Mouse (Mus musculus): ENCODE measurements around the gene Irf5. TPM values are rescaled to one million over a fixed set of nuclear protein-coding genes. Genes with fewer than 3 reads are reported as not detected.
"Not testable (repeated sequence)": the region's sequence is repeated elsewhere in the genome, so short reads cannot be mapped to it uniquely, and the experiment has no call there.

The Irf5 gene
- polyA plus RNA-seq, 1 experiment from 2014 or later, result 2.7 TPM

GRCm38 (mm10) chr6:29552526-29552925 is 26.1 kb downstream of the Irf5 start:
- Histone ChIP-seq H3K4me3 (no peak overlapping the region), H3K4me1 (no peaks in the 10 kb centered on the region), H3K27me3 (no peaks in the 10 kb centered on the region), H3K27ac (replicated peaks) (no peak overlapping the region), H3K9me3 (no peaks in the 10 kb centered on the region), H3K9ac (replicated peaks) (no peak overlapping the region), H3K36me3 (peaks cover 83% of the 10 kb centered on the region), H3K4me2 (replicated peaks) (no peak overlapping the region)
- WGBS, result 90% methylated on average over 2 of the region's 2 CpGs
- no peak for ATAC-seq (ENCODE audit: low FRiP score, low read depth)

- Histone ChIP-seq H3K4me1 (no peaks in the 10 kb centered on the region), H3K4me2 (replicated peaks) (no peak overlapping the region), H3K9ac (replicated peaks) (no peak overlapping the region), H3K36me3 (peaks cover 85% of the 10 kb centered on the region), H3K4me3 (no peak overlapping the region), H3K27me3 (no peaks in the 10 kb centered on the region), H3K9me3 (no peaks in the 10 kb centered on the region), H3K27ac (replicated peaks) (no peak overlapping the region)
- WGBS, result 96% methylated on average over 2 of the region's 2 CpGs
- no peak for ATAC-seq (ENCODE audit: low FRiP score, low read depth)
These were observed 30.7 kb downstream of the Irf5 start for GRCm38 (mm10) chr6:29557112-29557511.

DNA sequence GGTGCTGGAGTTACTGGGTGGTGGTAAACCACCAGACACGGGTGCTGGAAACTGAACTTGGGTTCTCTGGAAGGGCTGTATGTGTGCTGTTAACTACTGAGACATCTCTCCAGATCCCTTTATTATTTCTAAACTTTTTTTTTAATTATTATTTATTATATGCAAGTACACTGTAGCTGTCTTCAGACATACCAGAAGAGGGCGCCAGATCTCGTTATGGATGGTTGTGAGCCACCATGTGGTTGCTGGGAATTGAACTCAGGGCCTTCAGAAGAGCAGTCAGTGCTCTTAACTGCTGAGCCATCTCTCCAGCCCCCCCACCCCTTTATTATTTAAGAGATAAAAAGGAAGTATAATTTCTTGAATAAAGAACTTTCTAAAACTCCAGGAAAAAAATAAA is 50.0 kb downstream of the Irf5 start:
- H3K9ac ChIP-seq (replicated peaks); H3K27ac ChIP-seq (replicated peaks); H3K9me3 ChIP-seq; ATAC-seq (ENCODE audit: low FRiP score, low read depth); H3K4me1 ChIP-seq; H3K4me2 ChIP-seq (replicated peaks); H3K27me3 ChIP-seq; H3K4me3 ChIP-seq: not testable (repeated sequence)
- 88% methylated on average over 3 of the region's 3 CpGs for WGBS
- H3K36me3 ChIP-seq, result peaks cover 80% of the 10 kb centered on the region

DNA sequence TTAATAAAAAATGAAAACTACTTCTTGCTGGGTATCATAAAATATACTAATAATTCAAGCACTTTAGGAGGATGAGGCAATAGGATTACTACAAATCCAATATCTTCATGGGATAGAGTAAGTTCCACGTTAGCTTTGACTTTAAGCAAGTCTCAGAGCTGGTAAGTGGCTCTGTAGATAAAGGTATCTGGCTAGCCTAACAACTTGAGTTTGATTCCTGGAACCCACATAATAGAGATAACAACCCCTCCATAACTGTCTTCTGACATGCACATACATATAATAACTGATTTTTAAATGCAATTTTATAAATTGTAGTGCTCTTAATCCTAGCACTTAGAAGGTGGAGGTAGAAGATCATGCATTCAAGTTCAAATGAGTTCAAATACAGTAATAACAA is 54.3 kb downstream of the Irf5 start:
- H3K9me3 ChIP-seq, result no peaks in the 10 kb centered on the region
- no peak for ATAC-seq (ENCODE audit: low FRiP score, low read depth)
- WGBS, result 98% methylated on average over 1 of the region's 1 CpGs
- no peaks in the 10 kb centered on the region for H3K27me3 ChIP-seq
- H3K4me1 ChIP-seq, result no peaks in the 10 kb centered on the region
- H3K4me3 ChIP-seq, result no peak overlapping the region
- H3K4me2 ChIP-seq (replicated peaks), result no peak overlapping the region
- no peak overlapping the region for H3K27ac ChIP-seq (replicated peaks)
- peaks cover 74% of the 10 kb centered on the region for H3K36me3 ChIP-seq
- no peak overlapping the region for H3K9ac ChIP-seq (replicated peaks)

DNA sequence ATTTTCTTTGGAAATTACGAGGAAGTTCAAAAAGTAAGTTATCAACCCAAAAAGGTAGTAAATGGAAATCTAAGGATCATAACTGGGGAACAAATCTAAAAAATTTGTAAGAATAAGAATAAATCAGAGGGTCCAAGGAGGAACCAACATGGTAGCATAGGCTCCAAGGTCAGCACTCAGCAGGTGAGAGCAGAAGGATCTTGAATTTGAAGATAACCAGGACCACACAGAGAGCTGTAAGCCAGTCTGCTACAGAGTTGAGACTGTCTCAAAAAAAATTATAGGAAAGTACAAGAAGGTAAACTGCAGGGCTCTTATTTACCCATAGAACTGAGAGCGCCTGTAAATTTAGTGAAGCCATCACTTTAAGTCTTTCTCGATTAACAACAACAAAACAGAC is 54.8 kb downstream of the Irf5 start:
- no peak for ATAC-seq (ENCODE audit: low FRiP score, low read depth)
- Histone ChIP-seq H3K4me2 (replicated peaks) (no peak overlapping the region), H3K9ac (replicated peaks) (no peak overlapping the region), H3K36me3 (peaks cover 78% of the 10 kb centered on the region), H3K27me3 (no peaks in the 10 kb centered on the region), H3K9me3 (no peaks in the 10 kb centered on the region), H3K4me1 (no peaks in the 10 kb centered on the region), H3K27ac (replicated peaks) (no peak overlapping the region), H3K4me3 (no peak overlapping the region)
- 95% methylated on average over 3 of the region's 3 CpGs for WGBS

Other genes starting within 250 kb of the Irf5 start
- 0.60 and 1.2 TPM in 2 replicates for gene Fam71f2, start 247.0 kb upstream of the Irf5 start, polyA plus RNA-seq (2016; fragmentation: Nextera tagmentation; extraction: Ambion mirVana)
- not detected in 2 replicates for gene Fam71f1, start 207.5 kb upstream of the Irf5 start, polyA plus RNA-seq (2016; fragmentation: Nextera tagmentation; extraction: Ambion mirVana)
- 204 and 225 TPM in 2 replicates for gene Calu, start 178.6 kb upstream of the Irf5 start, polyA plus RNA-seq (2016; fragmentation: Nextera tagmentation; extraction: Ambion mirVana)
- 0.13 and 0.35 TPM in 2 replicates for gene Opn1sw, start 138.2 kb upstream of the Irf5 start, polyA plus RNA-seq (2016; fragmentation: Nextera tagmentation; extraction: Ambion mirVana)
- gene Ccdc136, start 130.3 kb upstream of the Irf5 start, polyA plus RNA-seq (2016; fragmentation: Nextera tagmentation; extraction: Ambion mirVana), result 27.2 and 32.9 TPM in 2 replicates
- 5.4 and 6.3 TPM in 2 replicates for gene Flnc, start 93.4 kb upstream of the Irf5 start, polyA plus RNA-seq (2016; fragmentation: Nextera tagmentation; extraction: Ambion mirVana)
- 210 and 211 TPM in 2 replicates for gene Atp6v1f, start 58.9 kb upstream of the Irf5 start, polyA plus RNA-seq (2016; fragmentation: Nextera tagmentation; extraction: Ambion mirVana)
- gene Atp6v1fnb, start 55.2 kb upstream of the Irf5 start, polyA plus RNA-seq (2016; fragmentation: Nextera tagmentation; extraction: Ambion mirVana), result not detected in 2 replicates
- 13.7 and 17.2 TPM in 2 replicates for gene Kcp, start 18.7 kb upstream of the Irf5 start, polyA plus RNA-seq (2016; fragmentation: Nextera tagmentation; extraction: Ambion mirVana)
- 116 TPM in 2 replicates for gene Tnpo3, start 83.3 kb downstream of the Irf5 start, polyA plus RNA-seq (2016; fragmentation: Nextera tagmentation; extraction: Ambion mirVana)
- 7.7 and 9.5 TPM in 2 replicates for gene Tspan33, start 167.6 kb downstream of the Irf5 start, polyA plus RNA-seq (2016; fragmentation: Nextera tagmentation; extraction: Ambion mirVana)
- gene Smo, start 208.9 kb downstream of the Irf5 start, polyA plus RNA-seq (2016; fragmentation: Nextera tagmentation; extraction: Ambion mirVana), result 46.3 and 48.8 TPM in 2 replicates
- gene Ahcyl2, start 241.4 kb downstream of the Irf5 start, polyA plus RNA-seq (2016; fragmentation: Nextera tagmentation; extraction: Ambion mirVana), result 17.2 and 18.0 TPM in 2 replicates

Measured in midbrain, embryonic 12.5 days (tissue).